Mouse (Mus musculus) kidney, postnatal 0 days (tissue): ENCODE results near the gene Rad23b. TPM values are rescaled to one million over a fixed set of nuclear protein-coding genes. Genes with fewer than 3 reads are reported as not detected.
A peak's percentile ranks its signal among the peaks of the same experiment; 100 is the strongest.
"Not testable (repeated sequence)": the region's sequence is repeated elsewhere in the genome, so short reads cannot be mapped to it uniquely, and the experiment has no call there.

Experiments
- ATAC-seq: fragments of 200-750 bp; cut with Nextera tagmentation; replicated peaks from 2 replicates; pipeline ENCODE4 v1.8.0; 2017; ENCODE audit warnings: low read depth, moderate number of reproducible peaks, moderate TSS enrichment, moderate library complexity; ENCODE audit not compliant: low FRiP score
- DNase-seq: peaks from one replicate; pipeline ENCODE4 v3.0.0-alpha.2; 2016; ENCODE audit warnings: low spot score
- H3K27ac ChIP-seq: fragments of 300-500 bp; sonication (generic); 2 replicates; pipeline ENCODE4 v1.5.1; 2014; ENCODE audit warnings: mild to moderate bottlenecking
- H3K27me3 ChIP-seq: fragments of 300-500 bp; sonication (generic); 2 replicates; pipeline ENCODE4 v1.6.1; 2014; ENCODE audit warnings: low read length, mixed read lengths; ENCODE audit not compliant: insufficient read depth
- H3K36me3 ChIP-seq: fragments of 300-500 bp; sonication (generic); 2 replicates; pipeline ENCODE4 v1.6.1; 2014; ENCODE audit warnings: low read length, mixed read lengths; ENCODE audit not compliant: insufficient read depth
- H3K4me1 ChIP-seq: fragments of 300-500 bp; sonication (generic); replicated peaks from 2 replicates; pipeline ENCODE4 v1.6.1; 2014; ENCODE audit warnings: antibody characterized with exemption, low read length, mixed read lengths; ENCODE audit not compliant: insufficient read depth
- H3K4me2 ChIP-seq: fragments of 300-500 bp; sonication (generic); 2 replicates; pipeline ENCODE4 v1.6.1; 2014; ENCODE audit warnings: mild to moderate bottlenecking, low read length, moderate library complexity, mixed read lengths
- H3K4me3 ChIP-seq: fragments of 300-500 bp; sonication (generic); replicated peaks from 2 replicates; pipeline ENCODE4 v1.5.1; 2014; ENCODE audit warnings: low read depth, low read length
- H3K9ac ChIP-seq: fragments of 300-500 bp; sonication (generic); 2 replicates; pipeline ENCODE4 v1.6.1; 2014; ENCODE audit warnings: low read depth, low read length
- H3K9me3 ChIP-seq: fragments of 300-500 bp; sonication (generic); replicated peaks from 2 replicates; pipeline ENCODE4 v1.6.1; 2016; ENCODE audit warnings: low read length, inconsistent platforms, mixed read lengths
- CTCF ChIP-seq: IDR thresholded peaks from 2 replicates; pipeline ENCODE4 v1.5.1; 2016; ENCODE audit warnings: antibody characterized with exemption, low read depth, mild to moderate bottlenecking, moderate library complexity
- WGBS: fragments of 180-500 bp; shearing (Covaris S2); extraction: QIAGEN DNeasy Blood & Tissue Kit; methylation state at CpG from one replicate; pipeline ENCODE4 v1.1.7; 2014; 5-methylcytosine and 5-hydroxymethylcytosine counted together
- polyA plus RNA-seq: library from polyadenylated mRNA; unstranded; fragments of >200 nt; fragmentation: Nextera tagmentation; extraction: Ambion mirVana; gene quantifications from 2 replicates; pipeline ENCODE4 v1.2.1, GENCODE M21; 2015

The Rad23b gene
- polyA plus RNA-seq: 72.5 and 79.7 TPM in 2 replicates

GRCm38 (mm10) chr4:55349452-55350218 is at the start of gene Rad23b:
TSS of gene Rad23b (plus strand) at chr4:55350043.
- peak within 1 kb of the TSS; percentile 99 for H3K4me3 ChIP-seq
- no peaks in the 10 kb centered on the region for H3K36me3 ChIP-seq
- H3K9ac ChIP-seq: peak within 1 kb of the TSS; percentile 96
- ATAC-seq: peak; percentile 99
- DNase-seq: peak; percentile 97
- H3K4me2 ChIP-seq: peak within 1 kb of the TSS; percentile 76
- peaks cover 2% of the 10 kb centered on the region for H3K4me1 ChIP-seq
- H3K27me3 ChIP-seq: no peaks in the 10 kb centered on the region
- TF ChIP-seq CTCF: peak; percentile 51
- peak within 1 kb of the TSS; percentile 94 for H3K27ac ChIP-seq
- WGBS: under 1% methylated on average over 77 of the region's 77 CpGs
- no peaks in the 10 kb centered on the region for H3K9me3 ChIP-seq

- Histone ChIP-seq H3K9ac (no peak overlapping the region), H3K4me1 (no peaks in the 10 kb centered on the region), H3K4me3 (no peak overlapping the region), H3K9me3 (no peaks in the 10 kb centered on the region), H3K36me3 (no peaks in the 10 kb centered on the region), H3K27me3 (no peaks in the 10 kb centered on the region), H3K4me2 (no peak overlapping the region), H3K27ac (no peak overlapping the region)
- DNase-seq (no peak), ATAC-seq (no peak)
- no peak for TF ChIP-seq CTCF
- 82% methylated on average over 5 of the region's 5 CpGs for WGBS
Observed at GRCm38 (mm10) chr4:55304121-55304520, 45.7 kb upstream of the Rad23b start.

GRCm38 (mm10) chr4:55306636-55307035 is 43.2 kb upstream of the Rad23b start:
- no peak overlapping the region for H3K27ac ChIP-seq
- no peaks in the 10 kb centered on the region for H3K36me3 ChIP-seq
- no peaks in the 10 kb centered on the region for H3K4me1 ChIP-seq
- no peak overlapping the region for H3K4me2 ChIP-seq
- H3K9me3 ChIP-seq: no peaks in the 10 kb centered on the region
- no peaks in the 10 kb centered on the region for H3K27me3 ChIP-seq
- no peak overlapping the region for H3K4me3 ChIP-seq
- DNase-seq (no peak), ATAC-seq (no peak)
- TF ChIP-seq CTCF: no peak
- WGBS: 90% methylated on average over 4 of the region's 4 CpGs
- H3K9ac ChIP-seq: no peak overlapping the region

- no peak for ATAC-seq
- WGBS: 24% methylated on average over 4 of the region's 4 CpGs
Observed at GRCm38 (mm10) chr4:55316726-55317125, 33.1 kb upstream of the Rad23b start.

GRCm38 (mm10) chr4:55318350-55318749 is 31.5 kb upstream of the Rad23b start:
- H3K4me3 ChIP-seq, H3K27me3 ChIP-seq, H3K4me2 ChIP-seq, H3K4me1 ChIP-seq, H3K36me3 ChIP-seq, H3K9me3 ChIP-seq, DNase-seq, ATAC-seq, H3K27ac ChIP-seq, H3K9ac ChIP-seq: not testable (repeated sequence)
- WGBS: 94% methylated on average over 9 of the region's 9 CpGs

More at GRCm38 (mm10) chr4:55316726-55317125, 33.1 kb upstream of the Rad23b start:
- no peaks in the 10 kb centered on the region for H3K4me1 ChIP-seq
- no peak for TF ChIP-seq CTCF
- H3K36me3 ChIP-seq: no peaks in the 10 kb centered on the region
- H3K4me2 ChIP-seq: no peak overlapping the region
- no peak overlapping the region for H3K27ac ChIP-seq
- DNase-seq: no peak
- H3K9me3 ChIP-seq: no peaks in the 10 kb centered on the region
- no peak overlapping the region for H3K4me3 ChIP-seq
- no peaks in the 10 kb centered on the region for H3K27me3 ChIP-seq
- H3K9ac ChIP-seq: no peak overlapping the region

GRCm38 (mm10) chr4:55325786-55326518 is 23.9 kb upstream of the Rad23b start:
- Histone ChIP-seq H3K9me3 (no peaks in the 10 kb centered on the region), H3K36me3 (no peaks in the 10 kb centered on the region), H3K27me3 (no peaks in the 10 kb centered on the region), H3K9ac (no peak overlapping the region), H3K27ac (no peak overlapping the region), H3K4me2 (no peak overlapping the region), H3K4me3 (no peak overlapping the region), H3K4me1 (no peaks in the 10 kb centered on the region)
- no peak for TF ChIP-seq CTCF
- DNase-seq (no peak), ATAC-seq (no peak)
- WGBS: 52% methylated on average over 4 of the region's 4 CpGs
